Mouse (Mus musculus) G1E (cell line): Measurements from ENCODE around the gene Aldh9a1. TPM values are rescaled to one million over a fixed set of nuclear protein-coding genes. Genes with fewer than 3 reads are reported as not detected.

Experiments
- ATAC-seq: 2 replicates; pipeline ENCODE4 v1.8.0; 2016; ENCODE audit warnings: mild to moderate bottlenecking; ENCODE audit not compliant: insufficient number of reproducible peaks, poor library complexity, low FRiP score, severe bottlenecking; ENCODE audit errors: extremely low read depth
- DNase-seq: peaks from one replicate; pipeline ENCODE4 v3.0.0; 2012; ENCODE audit warnings: low spot score
- H3K27me3 ChIP-seq: 2 replicates; pipeline ENCODE4 v1.6.1; 2012; ENCODE audit warnings: mild to moderate bottlenecking, low read length, inconsistent platforms; ENCODE audit not compliant: insufficient read depth
- H3K36me3 ChIP-seq: replicated peaks from 2 replicates; pipeline ENCODE3; 2012; ENCODE audit warnings: mild to moderate bottlenecking, inconsistent platforms
- H3K4me1 ChIP-seq: 2 replicates; pipeline ENCODE4 v1.6.1; 2012; ENCODE audit warnings: low read depth, low read length, inconsistent platforms, mixed read lengths; ENCODE audit not compliant: insufficient read depth
- H3K4me3 ChIP-seq: 2 replicates; pipeline ENCODE4 v1.5.1; 2012; ENCODE audit warnings: low read depth, mild to moderate bottlenecking, inconsistent platforms, low read length, moderate library complexity, mixed read lengths
- H3K9me3 ChIP-seq: replicated peaks from 2 replicates; pipeline ENCODE4 v1.6.1; 2012; ENCODE audit warnings: inconsistent platforms
- CTCF ChIP-seq: IDR thresholded peaks from 2 replicates; pipeline ENCODE4 v1.5.1; 2012; ENCODE audit warnings: low read depth, low read length, inconsistent platforms, mixed read lengths
- POLR2AphosphoS5 ChIP-seq: IDR thresholded peaks from 2 replicates; pipeline ENCODE4 v1.6.1; 2012; ENCODE audit warnings: low read depth, low read length, inconsistent platforms; ENCODE audit not compliant: insufficient replicate concordance
- TAL1 ChIP-seq: conservative IDR thresholded peaks from 2 replicates; pipeline ENCODE4 v1.6.1; 2012; ENCODE audit warnings: low read depth, low read length, inconsistent platforms, mixed read lengths
- polyA plus RNA-seq: library from polyadenylated mRNA; stranded (reverse); fragments of >175 nt; gene quantifications from 2 replicates; pipeline ENCODE4 v1.2.3, GENCODE M21; 2012
- total RNA-seq, 2 experiments: library from RNA; stranded (forward) in 1 of 2; stranded (reverse) in 1 of 2; fragments of 200-1000 nt in 1 of 2; fragments of >200 nt in 1 of 2; fragmentation: Nextera tagmentation in 1 of 2; gene quantifications; 2 replicates each; pipeline ENCODE4 v1.2.3; 2014 to 2017

The Aldh9a1 gene
- total and polyA plus RNA-seq, 3 experiments = 26.4 to 40.0 (median 36.0) TPM

DNA sequence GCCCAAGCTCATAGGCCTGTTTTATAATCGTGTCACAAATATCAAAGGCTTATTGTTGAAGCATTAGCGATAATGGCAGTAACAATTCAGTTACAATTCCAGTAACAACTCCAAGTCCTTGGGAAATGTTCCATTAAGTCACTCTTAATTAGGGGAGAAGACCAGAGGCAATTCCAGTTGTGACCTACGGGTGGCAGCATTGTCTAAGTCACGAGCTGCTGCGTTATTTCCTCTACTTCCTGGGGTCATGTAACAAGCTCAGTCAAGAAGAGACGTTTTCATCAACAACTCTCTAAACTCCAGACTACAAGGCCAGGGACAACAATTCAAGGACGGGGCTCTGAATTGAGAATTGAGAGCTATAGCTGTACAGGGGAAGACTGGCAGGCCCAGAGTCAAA is 65.1 kb downstream of the Aldh9a1 start:
- TF ChIP-seq POLR2AphosphoS5 = no peak
- TF ChIP-seq TAL1 = no peak
- TF ChIP-seq CTCF = peak; percentile 85
- Histone ChIP-seq H3K9me3 (no peaks in the 10 kb centered on the region), H3K27me3 (peaks cover 7% of the 10 kb centered on the region; the same call in 1 of the 2 replicates), H3K36me3 (no peaks in the 10 kb centered on the region), H3K4me1 (no peaks in the 10 kb centered on the region), H3K4me3 (no peak overlapping the region)
- peak; percentile 25 for DNase-seq
- ATAC-seq = peak; percentile 45

Other genes starting within 250 kb of the Aldh9a1 start
- 465 and 522 TPM in 2 replicates for gene Uck2, start 64.7 kb upstream of the Aldh9a1 start, total RNA-seq (2014; fragmentation: Nextera tagmentation)
- gene Uck2, start 64.7 kb upstream of the Aldh9a1 start, total RNA-seq (2017) = 182 and 249 TPM in 2 replicates
- 555 and 575 TPM in 2 replicates for gene Uck2, start 64.7 kb upstream of the Aldh9a1 start, polyA plus RNA-seq
- 66.0 and 68.2 TPM in 2 replicates for gene Tmco1, start 41.6 kb upstream of the Aldh9a1 start, total RNA-seq (2014; fragmentation: Nextera tagmentation)
- gene Tmco1, start 41.6 kb upstream of the Aldh9a1 start, total RNA-seq (2017) = 104 and 121 TPM in 2 replicates
- gene Tmco1, start 41.6 kb upstream of the Aldh9a1 start, polyA plus RNA-seq = 10.8 and 12.8 TPM in 2 replicates
- gene Mgst3, start 43.9 kb downstream of the Aldh9a1 start, total RNA-seq (2014; fragmentation: Nextera tagmentation) = 18.2 and 34.4 TPM in 2 replicates
- 22.7 and 31.1 TPM in 2 replicates for gene Mgst3, start 43.9 kb downstream of the Aldh9a1 start, total RNA-seq (2017)
- 2.3 and 10.9 TPM in 2 replicates for gene Mgst3, start 43.9 kb downstream of the Aldh9a1 start, polyA plus RNA-seq
- gene Lrrc52, start 116.8 kb downstream of the Aldh9a1 start, total RNA-seq (2014; fragmentation: Nextera tagmentation) = not detected in 2 replicates
- gene Lrrc52, start 116.8 kb downstream of the Aldh9a1 start, total RNA-seq (2017) = 0.27 TPM in 1 of 2 replicates, not detected in the other
- not detected in 2 replicates for gene Lrrc52, start 116.8 kb downstream of the Aldh9a1 start, polyA plus RNA-seq
- not detected in 2 replicates for gene Rxrg, start 248.4 kb downstream of the Aldh9a1 start, total RNA-seq (2014; fragmentation: Nextera tagmentation)
- 0.11 TPM in 1 of 2 replicates, not detected in the other for gene Rxrg, start 248.4 kb downstream of the Aldh9a1 start, total RNA-seq (2017)
- not detected in 2 replicates for gene Rxrg, start 248.4 kb downstream of the Aldh9a1 start, polyA plus RNA-seq